In genomic region chr2:168098040-168098439, GRCm38 (mm10) we compare ENCODE assay signal across 8 mouse cellular contexts. TPM values are rescaled to one million over a fixed set of nuclear protein-coding genes. Genes with fewer than 3 reads are reported as not detected.
DNase-seq lines count a peak whose midpoint lies in the region; ATAC-seq and TF ChIP-seq lines count a peak whose summit lies in the region.

No protein-coding gene starts in this region.

- 50% methylated on average over 6 of the region's 6 CpGs for WGBS in thymus, adult 2 months
- WGBS in embryonic facial prominence, embryonic 14.5 days = 43% methylated on average over 6 of the region's 6 CpGs
- WGBS in limb, embryonic 11.5 days = 43% methylated on average over 6 of the region's 6 CpGs
- 48% methylated on average over 6 of the region's 6 CpGs for WGBS in neural tube, embryonic 14.5 days

- TF ChIP-seq CTCF in thymus, adult 2 months (IDR thresholded peaks at IDR 0.05; ENCODE audit: borderline replicate concordance, control insufficient read depth, extremely low read depth, insufficient read depth, low read length, poor library complexity) = no peak; the same call in 1 of the 2 replicates

- no peak overlapping the region for H3K4me2 ChIP-seq in embryonic facial prominence, embryonic 14.5 days (ENCODE audit: low read depth, low read length)
- H3K4me2 ChIP-seq in limb, embryonic 11.5 days (ENCODE audit: low read depth, severe bottlenecking) = no peak overlapping the region
- H3K4me2 ChIP-seq in neural tube, embryonic 14.5 days (ENCODE audit: low read depth, low read length) = no peak overlapping the region

- ATAC-seq in embryonic facial prominence, embryonic 14.5 days (ENCODE audit: low read depth) = peak; percentile 36; the same call in 1 of the 2 replicates
- ATAC-seq in limb, embryonic 11.5 days (ENCODE audit: insufficient number of reproducible peaks, low FRiP score, low TSS enrichment, low read depth) = no peak
- ATAC-seq in neural tube, embryonic 14.5 days (ENCODE audit: low read depth) = peak; percentile 51; the same call in 1 of the 2 replicates

- no peaks in the 10 kb centered on the region for H3K27me3 ChIP-seq in thymus, adult 2 months (ENCODE audit: control insufficient read depth, insufficient read depth, low read length)
- H3K27me3 ChIP-seq in embryonic facial prominence, embryonic 14.5 days (replicated peaks; ENCODE audit: control insufficient read depth, insufficient read depth, low read length) = no peaks in the 10 kb centered on the region
- H3K27me3 ChIP-seq in limb, embryonic 11.5 days (ENCODE audit: control insufficient read depth, insufficient read depth, low read length) = no peaks in the 10 kb centered on the region
- no peaks in the 10 kb centered on the region for H3K27me3 ChIP-seq in neural tube, embryonic 14.5 days (ENCODE audit: control insufficient read depth, insufficient read depth, low read length)

- H3K4me1 ChIP-seq in thymus, adult 2 months (replicated peaks; ENCODE audit: control insufficient read depth, insufficient read depth, low read length) = no peaks in the 10 kb centered on the region
- no peaks in the 10 kb centered on the region for H3K4me1 ChIP-seq in embryonic facial prominence, embryonic 14.5 days (ENCODE audit: control insufficient read depth, insufficient read depth, low read length)
- peaks cover 8% of the 10 kb centered on the region; the same call in 1 of the 2 replicates for H3K4me1 ChIP-seq in limb, embryonic 11.5 days (ENCODE audit: control insufficient read depth, insufficient read depth, low read length)
- 0 out of 2 replicates have a peak, but pooled peaks cover 2% of the 10 kb centered on the region for H3K4me1 ChIP-seq in neural tube, embryonic 14.5 days (ENCODE audit: control insufficient read depth, insufficient read depth, low read length)

- no peak for TF ChIP-seq POLR2A in thymus, adult 2 months (IDR thresholded peaks at IDR 0.05; ENCODE audit: control insufficient read depth, extremely low read depth, insufficient read depth, low read length, poor library complexity)

- H3K9ac ChIP-seq in embryonic facial prominence, embryonic 14.5 days (ENCODE audit: low read depth, low read length) = no peak overlapping the region
- no peak overlapping the region for H3K9ac ChIP-seq in limb, embryonic 11.5 days (ENCODE audit: low read length)
- no peak overlapping the region for H3K9ac ChIP-seq in neural tube, embryonic 14.5 days (replicated peaks; ENCODE audit: low read depth, low read length)

- no peak overlapping the region for H3K27ac ChIP-seq in thymus, adult 2 months (ENCODE audit: control insufficient read depth, insufficient read depth, low read length)
- no peak overlapping the region for H3K27ac ChIP-seq in embryonic facial prominence, embryonic 14.5 days (replicated peaks; ENCODE audit: low read depth, low read length)
- no peak overlapping the region for H3K27ac ChIP-seq in limb, embryonic 11.5 days (replicated peaks; ENCODE audit: low read depth, low read length)
- H3K27ac ChIP-seq in neural tube, embryonic 14.5 days (ENCODE audit: low read depth, low read length) = no peak overlapping the region

- DNase-seq in thymus, adult 2 months = peak; percentile 56
- DNase-seq in thymus, postnatal 10 days (ENCODE audit: low spot score in 2 of 2) = no peak
- DNase-seq in adrenal gland, adult 18-20 months (ENCODE audit: low spot score in 2 of 2) = peak; percentile 50 to 59
- DNase-seq in embryonic facial prominence, embryonic 14.5 days (ENCODE audit: low spot score) = no peak
- peak; percentile 64 for DNase-seq in induced T-regulatory cell, adult 2 months (ENCODE audit: low read depth)
- peak; percentile 72 for DNase-seq in limb, embryonic 11.5 days (ENCODE audit: low spot score)
- DNase-seq in yolk sac, embryonic 10.5 days (ENCODE audit: low spot score) = no peak

- H3K36me3 ChIP-seq in thymus, adult 2 months (ENCODE audit: control insufficient read depth, insufficient read depth, low read length) = no peaks in the 10 kb centered on the region
- H3K36me3 ChIP-seq in embryonic facial prominence, embryonic 14.5 days (ENCODE audit: control insufficient read depth, insufficient read depth, low read length) = no peaks in the 10 kb centered on the region
- H3K36me3 ChIP-seq in limb, embryonic 11.5 days (ENCODE audit: control insufficient read depth, insufficient read depth, low read length) = peaks cover 2% of the 10 kb centered on the region; the same call in 1 of the 2 replicates
- H3K36me3 ChIP-seq in neural tube, embryonic 14.5 days (ENCODE audit: control insufficient read depth, insufficient read depth, low read length) = peaks cover 7% of the 10 kb centered on the region; the same call in 1 of the 2 replicates

- H3K9me3 ChIP-seq in embryonic facial prominence, embryonic 14.5 days (ENCODE audit: control insufficient read depth, low read length) = no peaks in the 10 kb centered on the region
- H3K9me3 ChIP-seq in limb, embryonic 11.5 days (ENCODE audit: control insufficient read depth, low read length) = no peaks in the 10 kb centered on the region; the same call in 1 of the 2 replicates
- no peaks in the 10 kb centered on the region for H3K9me3 ChIP-seq in neural tube, embryonic 14.5 days (ENCODE audit: control insufficient read depth, low read length)

- H3K4me3 ChIP-seq in thymus, adult 2 months (ENCODE audit: control insufficient read depth, insufficient read depth, low read length) = no peak overlapping the region
- no peak overlapping the region for H3K4me3 ChIP-seq in embryonic facial prominence, embryonic 14.5 days (ENCODE audit: low read depth, low read length)
- no peak overlapping the region for H3K4me3 ChIP-seq in limb, embryonic 11.5 days (ENCODE audit: low read depth, low read length)
- no peak overlapping the region for H3K4me3 ChIP-seq in neural tube, embryonic 14.5 days (ENCODE audit: low read depth, low read length)

RNA-seq across cellular contexts. Expression of gene Pard6b, which starts 17.2 kb away (rescaled TPM):
- polyA plus RNA-seq in thymus, adult 2 months (2012; rRNA removed) = 3.4 and 4.2 TPM in 2 replicates
- 1 to 10 TPM; 1.2 to 1.6 TPM for total RNA-seq in adrenal gland, adult 18-20 months (2021)
- 2.9 and 3.0 TPM in 2 replicates for polyA plus RNA-seq in embryonic facial prominence, embryonic 14.5 days (2014; fragmentation: Nextera tagmentation; extraction: Ambion mirVana)
- 5.0 and 5.7 TPM in 2 replicates for polyA plus RNA-seq in limb, embryonic 11.5 days (2014; fragmentation: Nextera tagmentation; extraction: Ambion mirVana)
- polyA plus RNA-seq in neural tube, embryonic 14.5 days (2014; fragmentation: Nextera tagmentation; extraction: Ambion mirVana) = 8.5 and 11.2 TPM in 2 replicates

Comparison
In these comparisons a context has a peak if more than half of its experiments do, and no peak if none do; other contexts are left out.
1. DNase-seq: peak in thymus, adult 2 months (single experiment), adrenal gland, adult 18-20 months (2 of 2), induced T-regulatory cell, adult 2 months (single experiment) and limb, embryonic 11.5 days (single experiment); none in thymus, postnatal 10 days (0 of 2), embryonic facial prominence, embryonic 14.5 days (single experiment) and yolk sac, embryonic 10.5 days (single experiment).